Mouse (Mus musculus) midbrain, embryonic 14.5 days (tissue): ENCODE data around the gene Tspan9. TPM values are rescaled to one million over a fixed set of nuclear protein-coding genes. Genes with fewer than 3 reads are reported as not detected.

Experiments used
- ATAC-seq: fragments of 200-750 bp; cut with Nextera tagmentation; 2 replicates; pipeline ENCODE4 v1.8.0; 2017; ENCODE audit warnings: moderate number of reproducible peaks, moderate library complexity; ENCODE audit not compliant: low FRiP score, low TSS enrichment
- DNase-seq: peaks from one replicate; pipeline ENCODE4 v3.0.0-alpha.2; 2015
- H3K27ac ChIP-seq: fragments of 300-500 bp; sonication (generic); replicated peaks from 2 replicates; pipeline ENCODE4 v1.5.1; 2014; ENCODE audit warnings: mild to moderate bottlenecking, low read depth, low read length, moderate library complexity
- H3K27me3 ChIP-seq: fragments of 300-500 bp; sonication (generic); 2 replicates; pipeline ENCODE4 v1.6.1; 2014; ENCODE audit warnings: low read length, control low read depth, mixed read lengths; ENCODE audit not compliant: control insufficient read depth, insufficient read depth
- H3K36me3 ChIP-seq: fragments of 300-500 bp; sonication (generic); 2 replicates; pipeline ENCODE4 v1.6.1; 2014; ENCODE audit warnings: low read length, control low read depth; ENCODE audit not compliant: control insufficient read depth, insufficient read depth
- H3K4me1 ChIP-seq: fragments of 300-500 bp; sonication (generic); 2 replicates; pipeline ENCODE4 v1.6.1; 2014; ENCODE audit warnings: mild to moderate bottlenecking, antibody characterized with exemption, low read length, control low read depth; ENCODE audit not compliant: control insufficient read depth, insufficient read depth
- H3K4me2 ChIP-seq: fragments of 300-500 bp; sonication (generic); 2 replicates; pipeline ENCODE4 v1.6.1; 2014; ENCODE audit warnings: mild to moderate bottlenecking, low read length, moderate library complexity
- H3K4me3 ChIP-seq: fragments of 300-500 bp; sonication (generic); replicated peaks from 2 replicates; pipeline ENCODE4 v1.5.1; 2014; ENCODE audit warnings: low read depth, low read length
- H3K9ac ChIP-seq: fragments of 300-500 bp; sonication (generic); replicated peaks from 2 replicates; pipeline ENCODE4 v1.6.1; 2014; ENCODE audit warnings: mild to moderate bottlenecking, low read length, moderate library complexity
- H3K9me3 ChIP-seq: fragments of 300-500 bp; sonication (generic); 2 replicates; pipeline ENCODE4 v1.6.1; 2016; ENCODE audit warnings: low read length, control low read depth, mixed read lengths; ENCODE audit not compliant: control insufficient read depth
- WGBS: fragments of 180-500 bp; shearing (Covaris S2); extraction: QIAGEN DNeasy Blood & Tissue Kit; methylation state at CpG from one replicate; pipeline ENCODE4 v1.1.7; 2014; 5-methylcytosine and 5-hydroxymethylcytosine counted together
- polyA plus RNA-seq: library from polyadenylated mRNA; unstranded; fragments of >200 nt; fragmentation: Nextera tagmentation; extraction: Ambion mirVana; gene quantifications from 2 replicates; pipeline ENCODE4 v1.2.1, GENCODE M21; 2014

Gene Tspan9
- 31.1 and 31.3 TPM in 2 replicates for polyA plus RNA-seq

- H3K9me3 ChIP-seq, result no peaks in the 10 kb centered on the region
- H3K36me3 ChIP-seq, result no peaks in the 10 kb centered on the region
- peak within 1 kb of the TSS; percentile 87 for H3K4me2 ChIP-seq
- peak within 1 kb of the TSS; percentile 32 for H3K27ac ChIP-seq
- DNase-seq, result peak; percentile 80
- no peaks in the 10 kb centered on the region; the same call in 1 of the 2 replicates for H3K27me3 ChIP-seq
- peaks cover 12% of the 10 kb centered on the region; the same call in 1 of the 2 replicates for H3K4me1 ChIP-seq
- H3K9ac ChIP-seq, result peak within 1 kb of the TSS; percentile 61
- WGBS, result under 1% methylated on average over 53 of the region's 56 CpGs
- H3K4me3 ChIP-seq, result peak within 1 kb of the TSS; percentile 64
- ATAC-seq, result peak; percentile 89
Observed at GRCm38 (mm10) chr6:128143390-128144020, at the start of gene Tspan9. TSS of gene Tspan9 (minus strand) at chr6:128143594.

GRCm38 (mm10) chr6:128183521-128183920 is 40.1 kb upstream of the Tspan9 start:
- no peaks in the 10 kb centered on the region for H3K9me3 ChIP-seq
- H3K4me1 ChIP-seq, result no peaks in the 10 kb centered on the region
- no peak for DNase-seq
- no peak for ATAC-seq
- no peak overlapping the region for H3K4me3 ChIP-seq
- H3K9ac ChIP-seq, result no peak overlapping the region
- no peaks in the 10 kb centered on the region for H3K36me3 ChIP-seq
- 56% methylated on average over 2 of the region's 2 CpGs for WGBS
- no peaks in the 10 kb centered on the region for H3K27me3 ChIP-seq
- H3K27ac ChIP-seq, result no peak overlapping the region
- H3K4me2 ChIP-seq, result no peak overlapping the region

GRCm38 (mm10) chr6:128181176-128181575 is 37.8 kb upstream of the Tspan9 start:
- ATAC-seq (no peak), DNase-seq (no peak)
- Histone ChIP-seq H3K9me3 (no peaks in the 10 kb centered on the region), H3K27ac (no peak overlapping the region), H3K27me3 (no peaks in the 10 kb centered on the region), H3K36me3 (no peaks in the 10 kb centered on the region), H3K4me1 (no peaks in the 10 kb centered on the region), H3K4me2 (no peak overlapping the region), H3K9ac (no peak overlapping the region), H3K4me3 (no peak overlapping the region)
- WGBS, result 77% methylated on average over 5 of the region's 5 CpGs

- 89% methylated on average over 1 of the region's 1 CpGs for WGBS
- Histone ChIP-seq H3K27ac (no peak overlapping the region), H3K9ac (no peak overlapping the region), H3K4me3 (no peak overlapping the region), H3K36me3 (no peaks in the 10 kb centered on the region), H3K4me1 (no peaks in the 10 kb centered on the region), H3K4me2 (no peak overlapping the region), H3K27me3 (no peaks in the 10 kb centered on the region), H3K9me3 (no peaks in the 10 kb centered on the region)
- ATAC-seq (no peak), DNase-seq (no peak)
Observed at GRCm38 (mm10) chr6:128179651-128180050, 36.3 kb upstream of the Tspan9 start.

- DNase-seq (no peak), ATAC-seq (no peak)
- Histone ChIP-seq H3K9ac (no peak overlapping the region), H3K27ac (no peak overlapping the region), H3K4me3 (no peak overlapping the region), H3K4me2 (no peak overlapping the region), H3K9me3 (no peaks in the 10 kb centered on the region), H3K36me3 (no peaks in the 10 kb centered on the region), H3K4me1 (no peaks in the 10 kb centered on the region), H3K27me3 (no peaks in the 10 kb centered on the region)
- 68% methylated on average over 5 of the region's 5 CpGs for WGBS
Observed at GRCm38 (mm10) chr6:128179247-128179646, 35.9 kb upstream of the Tspan9 start.

- Histone ChIP-seq H3K9me3 (no peaks in the 10 kb centered on the region), H3K4me1 (no peaks in the 10 kb centered on the region), H3K27me3 (no peaks in the 10 kb centered on the region), H3K27ac (no peak overlapping the region), H3K4me3 (no peak overlapping the region), H3K36me3 (no peaks in the 10 kb centered on the region), H3K9ac (no peak overlapping the region), H3K4me2 (no peak overlapping the region)
- WGBS, result 98% methylated on average over 2 of the region's 2 CpGs
- no peak for ATAC-seq
- no peak for DNase-seq
Observed at GRCm38 (mm10) chr6:128178681-128179080, 35.3 kb upstream of the Tspan9 start.

GRCm38 (mm10) chr6:128168785-128169679 is 25.6 kb upstream of the Tspan9 start:
- Histone ChIP-seq H3K36me3 (no peaks in the 10 kb centered on the region), H3K4me2 (no peak overlapping the region), H3K4me3 (no peak overlapping the region), H3K4me1 (no peaks in the 10 kb centered on the region), H3K27ac (no peak overlapping the region), H3K27me3 (no peaks in the 10 kb centered on the region), H3K9ac (no peak overlapping the region), H3K9me3 (no peaks in the 10 kb centered on the region)
- WGBS, result 54% methylated on average over 6 of the region's 6 CpGs
- ATAC-seq (no peak), DNase-seq (peak; percentile 71)

GRCm38 (mm10) chr6:128165564-128165963 is 22.2 kb upstream of the Tspan9 start:
- ATAC-seq (no peak), DNase-seq (no peak)
- Histone ChIP-seq H3K36me3 (no peaks in the 10 kb centered on the region), H3K9me3 (no peaks in the 10 kb centered on the region), H3K4me2 (no peak overlapping the region), H3K27ac (no peak overlapping the region), H3K27me3 (no peaks in the 10 kb centered on the region), H3K4me1 (no peaks in the 10 kb centered on the region), H3K4me3 (no peak overlapping the region), H3K9ac (no peak overlapping the region)
- 79% methylated on average over 2 of the region's 2 CpGs for WGBS
